9 mouse cellular contexts compared by ENCODE assay signal in genomic region chr2:73351927-73352374, GRCm38 (mm10). TPM values are rescaled to one million over a fixed set of nuclear protein-coding genes. Genes with fewer than 3 reads are reported as not detected.
DNase-seq lines count a peak whose midpoint lies in the region; ATAC-seq and TF ChIP-seq lines count a peak whose summit lies in the region.
"Had no signal": no experiment of that assay in that cellular context is flagged by ENCODE, and none has a peak within 500 bp of the region (broad histone marks: within the 10 kb centered on the region; RNA-seq: fewer than 3 reads in every experiment).

No protein-coding gene starts in this region.

- no peaks in the 10 kb centered on the region for H3K27me3 ChIP-seq in cerebellum, adult 2 months (ENCODE audit: control insufficient read depth, insufficient read depth, low read length)
- no peaks in the 10 kb centered on the region for H3K27me3 ChIP-seq in heart, embryonic 16.5 days (ENCODE audit: control insufficient read depth, insufficient read depth, low read length)
- H3K27me3 ChIP-seq in limb, embryonic 15.5 days: no peaks in the 10 kb centered on the region
- H3K27me3 ChIP-seq: embryonic facial prominence, embryonic 12.5 days had no signal

- no peak for TF ChIP-seq CTCF in cerebellum, adult 2 months (IDR thresholded peaks at IDR 0.05; ENCODE audit: borderline replicate concordance, insufficient read depth, low read depth, low read length)

- peak overlapping the region; percentile 21 for H3K4me3 ChIP-seq in cerebellum, adult 2 months (replicated peaks; ENCODE audit: insufficient read depth, low read depth, low read length)
- peak overlapping the region; percentile 22 for H3K4me3 ChIP-seq in heart, embryonic 16.5 days (ENCODE audit: low read length)
- no peak overlapping the region for H3K4me3 ChIP-seq in limb, embryonic 15.5 days
- H3K4me3 ChIP-seq: embryonic facial prominence, embryonic 12.5 days had no signal

- TF ChIP-seq POLR2A in cerebellum, adult 2 months (IDR thresholded peaks at IDR 0.05; ENCODE audit: borderline replicate concordance, insufficient read depth, low read length): no peak

- no peak for ATAC-seq in heart, embryonic 16.5 days (replicated peaks; ENCODE audit: extremely low read depth, insufficient read depth, low FRiP score)
- ATAC-seq in limb, embryonic 15.5 days (ENCODE audit: insufficient number of reproducible peaks, low FRiP score, low TSS enrichment, low read depth): no peak
- ATAC-seq in CD4-positive, CD25-positive, alpha-beta regulatory T cell, adult 4 months: no peak

- DNase-seq in layer of hippocampus, adult 11-12 months (ENCODE audit: low spot score): peak; percentile 60
- no peak for DNase-seq in layer of hippocampus, adult 9-10 months (ENCODE audit: low spot score)
- peak; percentile 29 to 70 for DNase-seq in cerebellum, adult 2 months
- no peak for DNase-seq in embryo, embryonic 9.5 days (ENCODE audit: extremely low spot score)
- no peak for DNase-seq in adrenal gland, adult 2 months

- H3K9ac ChIP-seq in heart, embryonic 16.5 days (ENCODE audit: low read length): peak overlapping the region; percentile 29; the same call in 1 of the 2 replicates
- no peak overlapping the region for H3K9ac ChIP-seq in limb, embryonic 15.5 days
- H3K9ac ChIP-seq: embryonic facial prominence, embryonic 12.5 days had no signal

- no peaks in the 10 kb centered on the region for H3K36me3 ChIP-seq in heart, embryonic 16.5 days (ENCODE audit: control insufficient read depth, insufficient read depth)
- no peaks in the 10 kb centered on the region for H3K36me3 ChIP-seq in limb, embryonic 15.5 days
- H3K36me3 ChIP-seq: embryonic facial prominence, embryonic 12.5 days had no signal

- peak overlapping the region; percentile 75; the same call in 1 of the 2 replicates for H3K27ac ChIP-seq in cerebellum, adult 2 months (ENCODE audit: insufficient read depth, low read length)
- peak overlapping the region; percentile 55 for H3K27ac ChIP-seq in heart, embryonic 16.5 days (ENCODE audit: low read length)
- H3K27ac ChIP-seq in limb, embryonic 15.5 days: peak overlapping the region; percentile 47
- H3K27ac ChIP-seq: embryonic facial prominence, embryonic 12.5 days had no signal

- 17% methylated on average over 7 of the region's 7 CpGs for WGBS in cerebellum, adult 2 months
- 22% methylated on average over 7 of the region's 7 CpGs for whole genome bisulfite sequencing in heart, embryonic 16.5 days
- 43% methylated on average over 7 of the region's 7 CpGs for WGBS in limb, embryonic 15.5 days

- peak overlapping the region; percentile 54 for H3K4me2 ChIP-seq in heart, embryonic 16.5 days (ENCODE audit: low read depth, low read length)
- no peak overlapping the region for H3K4me2 ChIP-seq in limb, embryonic 15.5 days
- H3K4me2 ChIP-seq: embryonic facial prominence, embryonic 12.5 days had no signal

- no peaks in the 10 kb centered on the region for H3K9me3 ChIP-seq in heart, embryonic 16.5 days (replicated peaks; ENCODE audit: control insufficient read depth, low read length)
- no peaks in the 10 kb centered on the region for H3K9me3 ChIP-seq in limb, embryonic 15.5 days
- H3K9me3 ChIP-seq: embryonic facial prominence, embryonic 12.5 days had no signal

- H3K4me1 ChIP-seq in cerebellum, adult 2 months (ENCODE audit: control insufficient read depth, insufficient read depth, low read length): peaks cover 7% of the 10 kb centered on the region; the same call in 1 of the 2 replicates
- peaks cover 6% of the 10 kb centered on the region for H3K4me1 ChIP-seq in heart, embryonic 16.5 days (ENCODE audit: control insufficient read depth, insufficient read depth, low read length)
- 0 out of 2 replicates have a peak, but pooled peaks cover 5% of the 10 kb centered on the region for H3K4me1 ChIP-seq in limb, embryonic 15.5 days

RNA-seq across cellular contexts. Expression of gene Gpr155, which starts 34.4 kb away (rescaled TPM):
- 19.4 and 20.0 TPM in 2 replicates for polyA plus RNA-seq in cerebellum, adult 2 months (2012; rRNA removed)
- 6.2 and 6.7 TPM in 2 replicates for polyA plus RNA-seq in heart, embryonic 16.5 days (2015; fragmentation: Nextera tagmentation; extraction: Ambion mirVana)
- polyA plus RNA-seq in limb, embryonic 15.5 days (2015; fragmentation: Nextera tagmentation; extraction: Ambion mirVana): 5.9 and 6.9 TPM in 2 replicates
- total RNA-seq in adrenal gland, adult 2 months (2021): 1 to 10 TPM; 5.9 to 7.5 TPM
- 1.6 and 1.7 TPM in 2 replicates for polyA plus RNA-seq in adrenal gland, adult 2 months (2012; rRNA removed)
- 10 to 100 TPM; 13.4 to 22.5 TPM for polyA plus RNA-seq in CD4-positive, CD25-positive, alpha-beta regulatory T cell, adult 4 months (2017; shearing (Covaris generic))

RNA-seq across cellular contexts. Expression of gene Cir1, which starts 39.5 kb away (rescaled TPM):
- polyA plus RNA-seq in cerebellum, adult 2 months (2012; rRNA removed): 29.2 TPM in 2 replicates
- 13.3 and 14.2 TPM in 2 replicates for polyA plus RNA-seq in heart, embryonic 16.5 days (2015; fragmentation: Nextera tagmentation; extraction: Ambion mirVana)
- 23.0 and 26.8 TPM in 2 replicates for polyA plus RNA-seq in limb, embryonic 15.5 days (2015; fragmentation: Nextera tagmentation; extraction: Ambion mirVana)
- total RNA-seq in adrenal gland, adult 2 months (2021): 10 to 100 TPM; 14.0 to 21.7 TPM
- polyA plus RNA-seq in adrenal gland, adult 2 months (2012; rRNA removed): 0.36 and 0.40 TPM in 2 replicates
- polyA plus RNA-seq in CD4-positive, CD25-positive, alpha-beta regulatory T cell, adult 4 months (2017; shearing (Covaris generic)): 10 to 100 TPM; 18.1 to 29.4 TPM

RNA-seq across cellular contexts. Expression of gene Scrn3, which starts 39.5 kb away (rescaled TPM):
- 31.3 and 31.7 TPM in 2 replicates for polyA plus RNA-seq in cerebellum, adult 2 months (2012; rRNA removed)
- 15.6 and 19.2 TPM in 2 replicates for polyA plus RNA-seq in heart, embryonic 16.5 days (2015; fragmentation: Nextera tagmentation; extraction: Ambion mirVana)
- polyA plus RNA-seq in limb, embryonic 15.5 days (2015; fragmentation: Nextera tagmentation; extraction: Ambion mirVana): 13.9 and 14.2 TPM in 2 replicates
- total RNA-seq in adrenal gland, adult 2 months (2021): 10 to 100 TPM; 19.1 to 28.1 TPM
- polyA plus RNA-seq in adrenal gland, adult 2 months (2012; rRNA removed): 3.8 and 4.6 TPM in 2 replicates
- 10 to 100 TPM; 11.4 to 11.5 TPM for polyA plus RNA-seq in CD4-positive, CD25-positive, alpha-beta regulatory T cell, adult 4 months (2017; shearing (Covaris generic))

Comparison
In these comparisons a context has a peak if more than half of its experiments do, and no peak if none do; other contexts are left out.
1. DNase-seq: peak in layer of hippocampus, adult 11-12 months (single experiment) and cerebellum, adult 2 months (2 of 2); none in layer of hippocampus, adult 9-10 months (single experiment), embryo, embryonic 9.5 days (single experiment) and adrenal gland, adult 2 months (single experiment).
2. RNA of gene Cir1, which starts 39.5 kb away (polyA plus RNA-seq): 18.1 to 29.4 TPM in CD4-positive, CD25-positive, alpha-beta regulatory T cell, adult 4 months, 29.2 TPM in cerebellum, adult 2 months, 23.0 to 26.8 TPM in limb, embryonic 15.5 days and 13.3 to 14.2 TPM in heart, embryonic 16.5 days; 0.36 to 0.40 TPM in adrenal gland, adult 2 months; every median in the first group is over 10 times any median in the second.
3. Peak in every context shown above with its lines, with median percentiles within 50 percentile points of each other: H3K27ac ChIP-seq.